Mouse (Mus musculus) stomach, embryonic 15.5 days (tissue): ENCODE results near the gene Sccpdh. TPM values are rescaled to one million over a fixed set of nuclear protein-coding genes. Genes with fewer than 3 reads are reported as not detected.
"Not testable (repeated sequence)": the region's sequence is repeated elsewhere in the genome, so short reads cannot be mapped to it uniquely, and the experiment has no call there.

Source experiments
- ATAC-seq: fragments of 200-750 bp; cut with Nextera tagmentation; 2 replicates; pipeline ENCODE4 v1.8.0; 2017; ENCODE audit warnings: low read depth, moderate number of reproducible peaks, moderate TSS enrichment; ENCODE audit not compliant: insufficient read depth, low FRiP score
- H3K27ac ChIP-seq: fragments of 300-500 bp; sonication (generic); 2 replicates; pipeline ENCODE4 v1.5.1; 2015; ENCODE audit warnings: mild to moderate bottlenecking, inconsistent platforms
- H3K27me3 ChIP-seq: fragments of 300-500 bp; sonication (generic); replicated peaks from 2 replicates; pipeline ENCODE4 v1.6.1; 2015; ENCODE audit warnings: inconsistent platforms
- H3K36me3 ChIP-seq: fragments of 300-500 bp; sonication (generic); 2 replicates; pipeline ENCODE4 v1.6.1; 2015; ENCODE audit warnings: inconsistent platforms
- H3K4me1 ChIP-seq: fragments of 300-500 bp; sonication (generic); 2 replicates; pipeline ENCODE4 v1.6.1; 2015; ENCODE audit warnings: inconsistent platforms
- H3K4me2 ChIP-seq: fragments of 300-500 bp; sonication (generic); 2 replicates; pipeline ENCODE4 v1.6.1; 2015; ENCODE audit warnings: mild to moderate bottlenecking, inconsistent platforms
- H3K4me3 ChIP-seq: fragments of 300-500 bp; sonication (generic); replicated peaks from 2 replicates; pipeline ENCODE4 v1.5.1; 2015; ENCODE audit warnings: inconsistent platforms
- H3K9ac ChIP-seq: fragments of 300-500 bp; sonication (generic); 2 replicates; pipeline ENCODE4 v1.6.1; 2015; ENCODE audit warnings: inconsistent platforms
- H3K9me3 ChIP-seq: fragments of 300-500 bp; sonication (generic); 2 replicates; pipeline ENCODE4 v1.6.1; 2016; ENCODE audit warnings: inconsistent platforms
- WGBS: fragments of 180-500 bp; shearing (Covaris S2); methylation state at CpG from one replicate; pipeline ENCODE4 v1.1.7; 2015; 5-methylcytosine and 5-hydroxymethylcytosine counted together
- polyA plus RNA-seq: library from polyadenylated mRNA; unstranded; fragments of >200 nt; fragmentation: Nextera tagmentation; extraction: Ambion mirVana; gene quantifications from 2 replicates; pipeline ENCODE4 v1.2.1, GENCODE M21; 2015

The Sccpdh gene
- polyA plus RNA-seq, 1 experiment from 2014 or later = 51.5 TPM

GRCm38 (mm10) chr1:179710739-179711138 is 42.7 kb downstream of the Sccpdh start:
- WGBS = 86% methylated on average over 5 of the region's 5 CpGs
- Histone ChIP-seq H3K4me1 (no peaks in the 10 kb centered on the region), H3K4me2 (no peak overlapping the region), H3K27ac (no peak overlapping the region), H3K36me3 (no peaks in the 10 kb centered on the region), H3K27me3 (no peaks in the 10 kb centered on the region), H3K4me3 (no peak overlapping the region), H3K9me3 (no peaks in the 10 kb centered on the region), H3K9ac (no peak overlapping the region)
- ATAC-seq = no peak

GRCm38 (mm10) chr1:179712658-179713057 is 44.6 kb downstream of the Sccpdh start:
- Histone ChIP-seq H3K9ac (no peak overlapping the region), H3K4me1 (no peaks in the 10 kb centered on the region), H3K36me3 (no peaks in the 10 kb centered on the region), H3K4me2 (no peak overlapping the region), H3K9me3 (no peaks in the 10 kb centered on the region), H3K27ac (no peak overlapping the region), H3K4me3 (no peak overlapping the region), H3K27me3 (no peaks in the 10 kb centered on the region)
- no peak for ATAC-seq
- 79% methylated on average over 7 of the region's 7 CpGs for WGBS

GRCm38 (mm10) chr1:179713367-179713766 is 45.4 kb downstream of the Sccpdh start:
- WGBS = 89% methylated on average over 3 of the region's 3 CpGs
- no peaks in the 10 kb centered on the region for H3K27me3 ChIP-seq
- no peaks in the 10 kb centered on the region for H3K4me1 ChIP-seq
- H3K9ac ChIP-seq = no peak overlapping the region
- H3K36me3 ChIP-seq = no peaks in the 10 kb centered on the region
- no peak for ATAC-seq
- no peak overlapping the region for H3K4me3 ChIP-seq
- H3K27ac ChIP-seq = no peak overlapping the region
- H3K9me3 ChIP-seq = no peaks in the 10 kb centered on the region
- no peak overlapping the region for H3K4me2 ChIP-seq

- not testable (repeated sequence) for H3K4me1 ChIP-seq, ATAC-seq, H3K4me2 ChIP-seq, H3K9me3 ChIP-seq, H3K36me3 ChIP-seq, H3K9ac ChIP-seq, H3K27me3 ChIP-seq, H3K4me3 ChIP-seq, H3K27ac ChIP-seq
- WGBS = 83% methylated on average over 4 of the region's 4 CpGs
These were observed 47.3 kb downstream of the Sccpdh start for GRCm38 (mm10) chr1:179715289-179715688.

- Histone ChIP-seq H3K27ac (no peak overlapping the region), H3K36me3 (no peaks in the 10 kb centered on the region), H3K4me1 (no peaks in the 10 kb centered on the region), H3K9ac (no peak overlapping the region), H3K9me3 (no peaks in the 10 kb centered on the region), H3K4me2 (no peak overlapping the region), H3K4me3 (no peak overlapping the region), H3K27me3 (no peaks in the 10 kb centered on the region)
- 83% methylated on average over 4 of the region's 4 CpGs for WGBS
- ATAC-seq = no peak; the same call in 1 of the 2 replicates
These were observed 47.8 kb downstream of the Sccpdh start for GRCm38 (mm10) chr1:179715786-179716185.

- ATAC-seq = no peak
These were observed 54.9 kb downstream of the Sccpdh start for GRCm38 (mm10) chr1:179722811-179723469.

GRCm38 (mm10) chr1:179728661-179729060 is 60.7 kb downstream of the Sccpdh start:
- H3K9me3 ChIP-seq = no peaks in the 10 kb centered on the region
- H3K4me2 ChIP-seq = no peak overlapping the region
- no peak for ATAC-seq
- no peaks in the 10 kb centered on the region for H3K36me3 ChIP-seq
- no peaks in the 10 kb centered on the region for H3K27me3 ChIP-seq
- no peak overlapping the region for H3K27ac ChIP-seq
- H3K9ac ChIP-seq = no peak overlapping the region
- H3K4me3 ChIP-seq = no peak overlapping the region
- WGBS = 85% methylated on average over 10 of the region's 10 CpGs
- no peaks in the 10 kb centered on the region for H3K4me1 ChIP-seq

More at GRCm38 (mm10) chr1:179722811-179723469, 54.9 kb downstream of the Sccpdh start:
- Histone ChIP-seq H3K36me3 (no peaks in the 10 kb centered on the region), H3K27me3 (no peaks in the 10 kb centered on the region), H3K4me2 (no peak overlapping the region), H3K4me1 (no peaks in the 10 kb centered on the region), H3K9ac (no peak overlapping the region), H3K4me3 (no peak overlapping the region), H3K27ac (no peak overlapping the region), H3K9me3 (no peaks in the 10 kb centered on the region)
- 61% methylated on average over 8 of the region's 8 CpGs for WGBS

- H3K36me3 ChIP-seq = no peaks in the 10 kb centered on the region
- no peaks in the 10 kb centered on the region for H3K4me1 ChIP-seq
- H3K27me3 ChIP-seq = no peaks in the 10 kb centered on the region
- H3K9me3 ChIP-seq = no peaks in the 10 kb centered on the region
- 90% methylated on average over 3 of the region's 3 CpGs for WGBS
- H3K4me3 ChIP-seq = no peak overlapping the region
- H3K9ac ChIP-seq = no peak overlapping the region
- no peak for ATAC-seq
- no peak overlapping the region for H3K27ac ChIP-seq
- H3K4me2 ChIP-seq = no peak overlapping the region
These were observed 63.4 kb downstream of the Sccpdh start for GRCm38 (mm10) chr1:179731391-179731790.

GRCm38 (mm10) chr1:179734500-179735474 is 66.8 kb downstream of the Sccpdh start:
- Histone ChIP-seq H3K4me2 (no peak overlapping the region), H3K27ac (no peak overlapping the region), H3K9me3 (no peaks in the 10 kb centered on the region), H3K4me1 (no peaks in the 10 kb centered on the region), H3K4me3 (no peak overlapping the region), H3K9ac (no peak overlapping the region), H3K27me3 (no peaks in the 10 kb centered on the region), H3K36me3 (no peaks in the 10 kb centered on the region)
- WGBS = 29% methylated on average over 15 of the region's 15 CpGs
- ATAC-seq = no peak; the same call in 1 of the 2 replicates

GRCm38 (mm10) chr1:179736483-179736882 is 68.5 kb downstream of the Sccpdh start:
- 80% methylated on average over 3 of the region's 3 CpGs for WGBS
- H3K27ac ChIP-seq = no peak overlapping the region
- no peak overlapping the region for H3K4me2 ChIP-seq
- H3K4me3 ChIP-seq = no peak overlapping the region
- H3K9ac ChIP-seq = no peak overlapping the region
- H3K9me3 ChIP-seq = no peaks in the 10 kb centered on the region
- H3K4me1 ChIP-seq = no peaks in the 10 kb centered on the region
- no peaks in the 10 kb centered on the region for H3K27me3 ChIP-seq
- ATAC-seq = no peak
- H3K36me3 ChIP-seq = no peaks in the 10 kb centered on the region
